Mouse (Mus musculus): ENCODE results near the gene Scyl1. TPM values are rescaled to one million over a fixed set of nuclear protein-coding genes. Genes with fewer than 3 reads are reported as not detected.

Scyl1 gene
- polyA plus RNA-seq, 1 experiment from 2014 or later, result 83.6 TPM

- under 1% methylated on average over 47 of the region's 47 CpGs for WGBS
- peaks cover 5% of the 10 kb centered on the region; the same call in 1 of the 2 replicates for H3K27me3 ChIP-seq
- ATAC-seq (ENCODE audit: borderline replicate concordance, extremely low read depth, low FRiP score, low TSS enrichment), result peak; percentile 79
- peak overlapping the region; percentile 96 for H3K4me2 ChIP-seq
- H3K9me3 ChIP-seq, result no peaks in the 10 kb centered on the region
- 0 out of 2 replicates have a peak, but pooled peaks cover 3% of the 10 kb centered on the region for H3K36me3 ChIP-seq
- peak overlapping the region; percentile 85 for H3K9ac ChIP-seq
- peaks cover 48% of the 10 kb centered on the region for H3K4me1 ChIP-seq
- peak overlapping the region; percentile 41; the same call in 1 of the 2 replicates for H3K27ac ChIP-seq
- H3K4me3 ChIP-seq, result peak overlapping the region; percentile 87
Measured at GRCm38 (mm10) chr19:5731264-5731978, 39.8 kb downstream of the Scyl1 start.

GRCm38 (mm10) chr19:5730314-5731186 is 40.7 kb downstream of the Scyl1 start:
- peak overlapping the region; percentile 85 for H3K9ac ChIP-seq

GRCm38 (mm10) chr19:5729444-5729815 is 41.8 kb downstream of the Scyl1 start, which contains the start of gene Fam89b:
Gene Fam89b, minus strand, starts transcription at chr19:5729653.
- H3K4me1 ChIP-seq, result peaks cover 66% of the 10 kb centered on the region
- peak within 1 kb of the TSS; percentile 96 for H3K4me2 ChIP-seq
- under 1% methylated on average over 37 of the region's 37 CpGs for WGBS
- peak; percentile 74 for ATAC-seq (ENCODE audit: borderline replicate concordance, extremely low read depth, low FRiP score, low TSS enrichment)
- peak within 1 kb of the TSS; percentile 91 for H3K27ac ChIP-seq
- H3K36me3 ChIP-seq, result 0 out of 2 replicates have a peak, but pooled peaks cover 6% of the 10 kb centered on the region
- H3K9me3 ChIP-seq, result no peaks in the 10 kb centered on the region
- H3K27me3 ChIP-seq, result no peaks in the 10 kb centered on the region
- peak within 1 kb of the TSS; percentile 99 for H3K9ac ChIP-seq
- H3K4me3 ChIP-seq, result peak within 1 kb of the TSS; percentile 97

More at GRCm38 (mm10) chr19:5730314-5731186, 40.7 kb downstream of the Scyl1 start:
- Histone ChIP-seq H3K4me3 (peak overlapping the region; percentile 87), H3K4me1 (peaks cover 55% of the 10 kb centered on the region), H3K9me3 (no peaks in the 10 kb centered on the region), H3K4me2 (peak overlapping the region; percentile 96), H3K27ac (no peak overlapping the region), H3K27me3 (peaks cover 3% of the 10 kb centered on the region; the same call in 1 of the 2 replicates), H3K36me3 (0 out of 2 replicates have a peak, but pooled peaks cover 3% of the 10 kb centered on the region)
- WGBS, result 72% methylated on average over 29 of the region's 29 CpGs
- no peak for ATAC-seq (ENCODE audit: borderline replicate concordance, extremely low read depth, low FRiP score, low TSS enrichment)

- H3K4me2 ChIP-seq, result peak overlapping the region; percentile 93
- H3K27me3 ChIP-seq, result no peaks in the 10 kb centered on the region
- peak overlapping the region; percentile 91 for H3K27ac ChIP-seq
- H3K4me1 ChIP-seq, result peaks cover 72% of the 10 kb centered on the region
- WGBS, result 5% methylated on average over 37 of the region's 37 CpGs
- H3K36me3 ChIP-seq, result peaks cover 9% of the 10 kb centered on the region; the same call in 1 of the 2 replicates
- peak overlapping the region; percentile 97 for H3K4me3 ChIP-seq
- H3K9ac ChIP-seq, result peak overlapping the region; percentile 99
- H3K9me3 ChIP-seq, result no peaks in the 10 kb centered on the region
- no peak for ATAC-seq (ENCODE audit: borderline replicate concordance, extremely low read depth, low FRiP score, low TSS enrichment)
Measured at GRCm38 (mm10) chr19:5728631-5729443, 42.4 kb downstream of the Scyl1 start.

GRCm38 (mm10) chr19:5727701-5728100 is 43.5 kb downstream of the Scyl1 start:
- peaks cover 17% of the 10 kb centered on the region for H3K36me3 ChIP-seq
- no peaks in the 10 kb centered on the region for H3K27me3 ChIP-seq
- H3K4me2 ChIP-seq, result peak overlapping the region; percentile 93
- peak overlapping the region; percentile 99 for H3K9ac ChIP-seq
- 2% methylated on average over 14 of the region's 14 CpGs for WGBS
- no peaks in the 10 kb centered on the region for H3K9me3 ChIP-seq
- peak overlapping the region; percentile 91 for H3K27ac ChIP-seq
- no peak for ATAC-seq (ENCODE audit: borderline replicate concordance, extremely low read depth, low FRiP score, low TSS enrichment)
- H3K4me3 ChIP-seq, result peak overlapping the region; percentile 97
- H3K4me1 ChIP-seq, result peaks cover 74% of the 10 kb centered on the region

GRCm38 (mm10) chr19:5726961-5727578 is 44.1 kb downstream of the Scyl1 start:
- 70% methylated on average over 15 of the region's 15 CpGs for WGBS
- H3K9ac ChIP-seq, result peak overlapping the region; percentile 99
- peak overlapping the region; percentile 58 for H3K27ac ChIP-seq
- peak overlapping the region; percentile 93 for H3K4me2 ChIP-seq
- peaks cover 73% of the 10 kb centered on the region for H3K4me1 ChIP-seq
- ATAC-seq (ENCODE audit: borderline replicate concordance, extremely low read depth, low FRiP score, low TSS enrichment), result no peak
- peak overlapping the region; percentile 97 for H3K4me3 ChIP-seq
- no peaks in the 10 kb centered on the region for H3K27me3 ChIP-seq
- H3K9me3 ChIP-seq, result no peaks in the 10 kb centered on the region
- peaks cover 23% of the 10 kb centered on the region for H3K36me3 ChIP-seq

GRCm38 (mm10) chr19:5725767-5726515 is 45.3 kb downstream of the Scyl1 start, which contains the start of gene Ehbp1l1:
Gene Ehbp1l1, minus strand, starts transcription at chr19:5726317.
- Histone ChIP-seq H3K4me3 (peak within 1 kb of the TSS; percentile 97), H3K36me3 (peaks cover 34% of the 10 kb centered on the region), H3K4me1 (peaks cover 63% of the 10 kb centered on the region), H3K27me3 (no peaks in the 10 kb centered on the region), H3K27ac (peak within 1 kb of the TSS; percentile 58), H3K9ac (peak within 1 kb of the TSS; percentile 39), H3K9me3 (no peaks in the 10 kb centered on the region), H3K4me2 (peak within 1 kb of the TSS; percentile 93)
- WGBS, result 7% methylated on average over 49 of the region's 49 CpGs
- ATAC-seq (ENCODE audit: borderline replicate concordance, extremely low read depth, low FRiP score, low TSS enrichment), result peak; percentile 13; the same call in 1 of the 2 replicates

- peaks cover 56% of the 10 kb centered on the region for H3K4me1 ChIP-seq
- peak overlapping the region; percentile 97 for H3K4me3 ChIP-seq
- 54% methylated on average over 12 of the region's 12 CpGs for WGBS
- H3K9ac ChIP-seq, result peak overlapping the region; percentile 39
- peaks cover 39% of the 10 kb centered on the region for H3K36me3 ChIP-seq
- peak overlapping the region; percentile 93 for H3K4me2 ChIP-seq
- H3K27me3 ChIP-seq, result no peaks in the 10 kb centered on the region
- no peaks in the 10 kb centered on the region for H3K9me3 ChIP-seq
- ATAC-seq (ENCODE audit: borderline replicate concordance, extremely low read depth, low FRiP score, low TSS enrichment), result no peak
- H3K27ac ChIP-seq, result peak overlapping the region; percentile 56
Measured at GRCm38 (mm10) chr19:5725029-5725707, 46.1 kb downstream of the Scyl1 start.

- peak overlapping the region; percentile 39; the same call in 1 of the 2 replicates for H3K9ac ChIP-seq
- no peak for ATAC-seq (ENCODE audit: borderline replicate concordance, extremely low read depth, low FRiP score, low TSS enrichment)
- WGBS, result 55% methylated on average over 7 of the region's 7 CpGs
- peak overlapping the region; percentile 93 for H3K4me2 ChIP-seq
- peaks cover 49% of the 10 kb centered on the region for H3K4me1 ChIP-seq
- peak overlapping the region; percentile 56 for H3K27ac ChIP-seq
- H3K36me3 ChIP-seq, result peaks cover 45% of the 10 kb centered on the region
- H3K4me3 ChIP-seq, result peak overlapping the region; percentile 97
- H3K27me3 ChIP-seq, result no peaks in the 10 kb centered on the region
- no peaks in the 10 kb centered on the region for H3K9me3 ChIP-seq
Measured at GRCm38 (mm10) chr19:5724549-5724941, 46.7 kb downstream of the Scyl1 start.
